Mouse (Mus musculus) adipocyte (in vitro differentiated cells): Measurements from ENCODE around the gene Coro7.
"Not testable (repeated sequence)": the region's sequence is repeated elsewhere in the genome, so short reads cannot be mapped to it uniquely, and the experiment has no call there.

Experiments used
- DNase-seq: peaks from one replicate; pipeline ENCODE4 v3.0.0-alpha.2; 2016; ENCODE audit warnings: low spot score

Coro7 gene

GRCm38 (mm10) chr16:4682628-4683179 is 3.1 kb upstream of the Coro7 start:
- no peak for DNase-seq

GRCm38 (mm10) chr16:4680922-4681455 is 1.4 kb upstream of the Coro7 start:
- DNase-seq = not testable (repeated sequence)

GRCm38 (mm10) chr16:4678080-4678479 is 1.5 kb downstream of the Coro7 start:
- DNase-seq = no peak

- no peak for DNase-seq
Measured at GRCm38 (mm10) chr16:4676836-4677235, 2.7 kb downstream of the Coro7 start.

GRCm38 (mm10) chr16:4674091-4674490 is 5.5 kb downstream of the Coro7 start:
- DNase-seq = no peak

GRCm38 (mm10) chr16:4670317-4670716 is 9.3 kb downstream of the Coro7 start:
- no peak for DNase-seq

GRCm38 (mm10) chr16:4667190-4667808 is 12.3 kb downstream of the Coro7 start:
- DNase-seq = peak; percentile 96

- DNase-seq = no peak
Measured at GRCm38 (mm10) chr16:4665726-4666125, 13.9 kb downstream of the Coro7 start.

- no peak for DNase-seq
Measured at GRCm38 (mm10) chr16:4663806-4664205, 15.8 kb downstream of the Coro7 start.

GRCm38 (mm10) chr16:4661605-4662004 is 18.0 kb downstream of the Coro7 start:
- DNase-seq = no peak

- no peak for DNase-seq
Measured at GRCm38 (mm10) chr16:4659326-4659725, 20.3 kb downstream of the Coro7 start.

- peak; percentile 63 for DNase-seq
Measured at GRCm38 (mm10) chr16:4658781-4659245, 20.8 kb downstream of the Coro7 start.

GRCm38 (mm10) chr16:4656571-4657081 is 23.0 kb downstream of the Coro7 start:
- DNase-seq = no peak

- DNase-seq = peak; percentile 81
Measured at GRCm38 (mm10) chr16:4655764-4656570, 23.6 kb downstream of the Coro7 start.

- DNase-seq = peak; percentile 66
Measured at GRCm38 (mm10) chr16:4655251-4655734, 24.3 kb downstream of the Coro7 start.

GRCm38 (mm10) chr16:4654706-4655105 is 24.9 kb downstream of the Coro7 start:
- no peak for DNase-seq

GRCm38 (mm10) chr16:4652707-4653416 is 26.7 kb downstream of the Coro7 start:
- DNase-seq = peak; percentile 71

GRCm38 (mm10) chr16:4651624-4652023 is 28.0 kb downstream of the Coro7 start:
- peak; percentile 49 for DNase-seq

GRCm38 (mm10) chr16:4651081-4651480 is 28.5 kb downstream of the Coro7 start:
- DNase-seq = peak; percentile 37

- DNase-seq = no peak
Measured at GRCm38 (mm10) chr16:4650161-4650560, 29.4 kb downstream of the Coro7 start.

- no peak for DNase-seq
Measured at GRCm38 (mm10) chr16:4649692-4650091, 29.9 kb downstream of the Coro7 start.

GRCm38 (mm10) chr16:4649211-4649610 is 30.4 kb downstream of the Coro7 start:
- no peak for DNase-seq
